Mouse (Mus musculus) lung, postnatal 0 days (tissue): ENCODE data around the gene Ubl7.

ENCODE experiments used
- CTCF ChIP-seq: IDR thresholded peaks from 2 replicates; pipeline ENCODE4 v1.5.1; 2016; ENCODE audit warnings: antibody characterized with exemption, mild to moderate bottlenecking
- EP300 ChIP-seq: IDR thresholded peaks from 2 replicates; pipeline ENCODE4 v1.6.1; 2016; ENCODE audit warnings: antibody characterized with exemption, mild to moderate bottlenecking, control low read depth

GRCm38 (mm10) chr9:57945771-57946616 is 35.2 kb downstream of the Ubl7 start:
- TF ChIP-seq CTCF = no peak
- no peak for TF ChIP-seq EP300
